ENCODE assay signal across 31 mouse cellular contexts in the genomic region with DNA sequence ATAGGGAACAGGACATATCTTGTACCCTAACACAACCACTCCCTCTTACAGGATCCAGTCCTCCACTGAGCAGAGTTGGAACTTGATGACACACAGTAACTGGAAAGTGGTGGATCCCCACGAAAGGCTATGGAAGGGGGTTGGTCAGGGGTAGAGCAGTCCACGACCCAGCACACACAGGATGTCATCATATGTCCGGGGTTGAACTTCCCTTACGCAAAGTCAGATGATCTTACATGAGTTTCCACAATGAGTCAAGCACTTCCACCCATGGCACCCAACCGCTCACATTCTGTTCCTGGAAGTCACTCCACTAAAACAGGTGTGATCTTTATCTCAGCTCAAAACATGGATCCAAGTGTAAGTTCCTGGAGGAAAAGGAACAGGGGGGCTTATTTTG. TPM values are rescaled to one million over a fixed set of nuclear protein-coding genes. Genes with fewer than 3 reads are reported as not detected.
DNase-seq lines count a peak whose midpoint lies in the region; ATAC-seq and TF ChIP-seq lines count a peak whose summit lies in the region.
"Had no signal": no experiment of that assay in that cellular context is flagged by ENCODE, and none has a peak within 500 bp of the region (broad histone marks: within the 10 kb centered on the region; RNA-seq: fewer than 3 reads in every experiment).

No protein-coding gene starts in this region.

- no peak overlapping the region for H3K27ac ChIP-seq in liver, adult 2 months (replicated peaks; ENCODE audit: insufficient read depth, low read depth, low read length)
- peak overlapping the region; percentile 95 for H3K27ac ChIP-seq in brown adipose tissue, adult 24 weeks (replicated peaks; ENCODE audit: low read depth, low read length)
- H3K27ac ChIP-seq: forebrain, embryonic 13.5 days; heart, embryonic 10.5 days; hindbrain, embryonic 10.5 days; hindbrain, embryonic 15.5 days; liver, embryonic 13.5 days; midbrain, embryonic 12.5 days; neural tube, embryonic 13.5 days; stomach, postnatal 0 days had no signal

- peaks cover 13% of the 10 kb centered on the region for H3K4me1 ChIP-seq in liver, adult 2 months (ENCODE audit: control insufficient read depth, insufficient read depth, low read length)
- peaks cover 16% of the 10 kb centered on the region for H3K4me1 ChIP-seq in brown adipose tissue, adult 24 weeks (ENCODE audit: control insufficient read depth, insufficient read depth, insufficient read length, low read length)
- H3K4me1 ChIP-seq: forebrain, embryonic 13.5 days; heart, embryonic 10.5 days; hindbrain, embryonic 15.5 days; liver, embryonic 13.5 days; midbrain, embryonic 12.5 days; neural tube, embryonic 13.5 days had no signal

- no peak overlapping the region for H3K9ac ChIP-seq in liver, adult 2 months (ENCODE audit: low read depth, low read length)
- H3K9ac ChIP-seq: forebrain, embryonic 13.5 days; hindbrain, embryonic 15.5 days; liver, embryonic 13.5 days; lung, embryonic 14.5 days; midbrain, embryonic 12.5 days; neural tube, embryonic 13.5 days had no signal

- WGBS in liver, adult 2 months, result 84% methylated on average over 5 of the region's 5 CpGs

- peak; percentile 22 for DNase-seq in heart, adult 8-10 months (ENCODE audit: low spot score)
- DNase-seq in heart, postnatal 14 days, result no peak
- peak; percentile 32 for DNase-seq in liver, adult 2 months (ENCODE audit: extremely low read depth, low read depth, low spot score)
- no peak for DNase-seq in liver
- DNase-seq in ovary, adult 18-20 months (ENCODE audit: low spot score), result no peak
- DNase-seq: adrenal gland, adult 2 months; adrenal gland, postnatal 36 days; B cell, adult 2 months; cerebellum, adult 8-10 months; cerebellum, postnatal 36 days; gastrocnemius, postnatal 14 days; kidney, postnatal 14 days; liver, embryonic 13.5 days; lung, embryonic 14.5 days; lung, postnatal 14 days; retina, postnatal 1 day; right cerebral cortex, postnatal 25 days; thymus, adult 18-20 months; thymus, postnatal 25 days had no signal

- H3K4me3 ChIP-seq in liver, adult 2 months (ENCODE audit: insufficient read depth, low read depth, low read length), result no peak overlapping the region
- H3K4me3 ChIP-seq in brown adipose tissue, adult 24 weeks (ENCODE audit: insufficient read depth, low read depth, low read length), result no peak overlapping the region
- H3K4me3 ChIP-seq: forebrain, embryonic 13.5 days; heart, embryonic 10.5 days; hindbrain, embryonic 10.5 days; hindbrain, embryonic 15.5 days; liver, embryonic 13.5 days; midbrain, embryonic 12.5 days; neural tube, embryonic 13.5 days had no signal

- H3K27me3 ChIP-seq in liver, adult 2 months (ENCODE audit: control insufficient read depth, insufficient read depth, low read length), result no peaks in the 10 kb centered on the region
- H3K27me3 ChIP-seq: CH12.LX; forebrain, embryonic 13.5 days; hindbrain, embryonic 15.5 days; liver, embryonic 13.5 days; midbrain, embryonic 12.5 days; neural tube, embryonic 13.5 days had no signal

- no peak for TF ChIP-seq POLR2A in liver, adult 2 months (IDR thresholded peaks at IDR 0.05; ENCODE audit: extremely low read depth, insufficient read depth, low read length)

- TF ChIP-seq CTCF in liver, adult 2 months (IDR thresholded peaks at IDR 0.05; ENCODE audit: low read depth, low read length), result no peak

- 0 out of 2 replicates have a peak, but pooled peaks have one; percentile 29 for ATAC-seq in megakaryocyte progenitor cell, adult 5-6 weeks (replicated peaks; ENCODE audit: poor library complexity)
- ATAC-seq: activated CD4-positive, CD25-positive, alpha-beta regulatory T cell, adult 4 months; forebrain, embryonic 13.5 days; inflammation-experienced regulatory T-cells, adult 6 months had no signal

- intact Hi-C loops in heart, postnatal 14 days (cut with DNase I), result no loop called here

- H3K36me3 ChIP-seq in liver, adult 2 months (ENCODE audit: control insufficient read depth, insufficient read depth, low read length), result no peaks in the 10 kb centered on the region
- H3K36me3 ChIP-seq: heart, embryonic 10.5 days; hindbrain, embryonic 10.5 days; liver, embryonic 13.5 days; midbrain, embryonic 12.5 days had no signal

- H3K79me2 ChIP-seq in liver, adult 2 months (ENCODE audit: control insufficient read depth, insufficient read depth, low read length), result no peaks in the 10 kb centered on the region

RNA-seq across cellular contexts. Expression of a gene that starts 45.9 kb away (rescaled TPM):
- 1 to 10 TPM; 6.7 to 9.4 (median 7.8) TPM for total RNA-seq in heart, adult 8-10 months (2022)
- 1 to 10 TPM; 6.1 to 6.2 TPM for total RNA-seq in heart, postnatal 14 days (2021)
- total RNA-seq in liver, adult 2 months (2014; rRNA removed), result 6.9 and 7.2 TPM in 2 replicates
- polyA plus RNA-seq in liver, adult 2 months (2012; rRNA removed), result 8.3 and 9.4 TPM in 2 replicates
- polyA plus RNA-seq in brown adipose tissue, adult 24 weeks (2012; ENCODE audit: insufficient read depth, insufficient read length, missing spikeins), result 22.9 and 32.4 TPM in 2 replicates
- 11.4 and 13.7 TPM in 2 replicates for total RNA-seq in megakaryocyte progenitor cell, adult 5-6 weeks (2015)
- total RNA-seq in megakaryocyte progenitor cell, adult 5-6 weeks (2017), result 5.5 and 5.9 TPM in 2 replicates

RNA-seq across cellular contexts. Expression of a gene that starts 49.8 kb away (rescaled TPM):
- 10 to 100 TPM; 26.9 to 31.3 (median 29.9) TPM for total RNA-seq in heart, adult 8-10 months (2022)
- total RNA-seq in heart, postnatal 14 days (2021), result 10 to 100 TPM; 14.2 to 14.9 TPM
- total RNA-seq in liver, adult 2 months (2014; rRNA removed), result 1.8 and 1.9 TPM in 2 replicates
- 2.8 and 3.4 TPM in 2 replicates for polyA plus RNA-seq in liver, adult 2 months (2012; rRNA removed)
- polyA plus RNA-seq in brown adipose tissue, adult 24 weeks (2012; ENCODE audit: insufficient read depth, insufficient read length, missing spikeins), result 27.9 and 41.7 TPM in 2 replicates
- 0.12 TPM in 1 of 2 replicates, not detected in the other for total RNA-seq in megakaryocyte progenitor cell, adult 5-6 weeks (2015)
- total RNA-seq in megakaryocyte progenitor cell, adult 5-6 weeks (2017), result 0.21 TPM in 1 of 2 replicates, not detected in the other
- polyA plus RNA-seq: inflammation-experienced regulatory T-cells, adult 6 months had no signal

Comparison
In these comparisons a context has a peak if more than half of its experiments do, and no peak if none do; other contexts are left out.
1. DNase-seq: peak in heart, adult 8-10 months (single experiment) and liver, adult 2 months (single experiment); none in heart, postnatal 14 days (0 of 2), liver (single experiment) and ovary, adult 18-20 months (single experiment).